Mouse (Mus musculus) Patski (cell line): ENCODE data around the gene Rpl7l1. TPM values are rescaled to one million over a fixed set of nuclear protein-coding genes. Genes with fewer than 3 reads are reported as not detected.

Experiments
- ATAC-seq: fragments of 100-300 bp; one replicate; pipeline ENCODE4 v1.8.0; 2021
- CTCF ChIA-PET: fragments of 350-600 bp; sonication (Branson Sonifier 250); formaldehyde crosslinking; loops from one replicate; lab custom pipeline; 2022; ENCODE audit warnings: inconsistent platforms; lab: Charles Lee
- POLR2A ChIA-PET: fragments of 350-600 bp; sonication (Branson Sonifier 250); formaldehyde crosslinking; loops from one replicate; lab custom pipeline; 2022; ENCODE audit warnings: antibody characterized with exemption, inconsistent platforms; lab: Charles Lee
- DNase-seq: peaks from one replicate; pipeline ENCODE4 v3.0.0-alpha.2; 2011; ENCODE audit warnings: low read depth, low spot score
- H3K27me3 ChIP-seq: fragments of 371-371 bp; one replicate; pipeline ENCODE4 v1.5.1; 2021
- CTCF ChIP-seq: fragments of 100-300 bp; IDR thresholded peaks from one replicate; pipeline ENCODE4 v1.5.1; 2021
- in situ Hi-C: fragments of 300-500 bp; cut with MboI; formaldehyde crosslinking; loops from 3 replicates; pipeline ENCODE4 v1.11.1; 2018; ENCODE audit warnings: low pct_unique_long_range_greater_than_20kb, mixed read lengths
- polyA plus RNA-seq: library from polyadenylated mRNA; unstranded; gene quantifications from one replicate; pipeline ENCODE4 v1.2.3, GENCODE M21; 2021

Gene Rpl7l1
- polyA plus RNA-seq, 1 experiment from 2014 or later, result 119 TPM

- in situ Hi-C loops, result no loop called here
- DNase-seq, result no peak
- POLR2A ChIA-PET, result interaction anchor here (1.0 kb wide), 2 partner anchors 11 to 28 kb away, joined by 3 read pairs; no protein-coding TSS in a partner anchor
- H3K27me3 ChIP-seq, result no peaks in the 10 kb centered on the region
- CTCF ChIA-PET, result interaction anchor here (2.7 kb wide), 1 partner anchor 10 kb away, joined by 21 read pairs; no protein-coding TSS in a partner anchor
- TF ChIP-seq CTCF, result no peak
- ATAC-seq, result no peak
Observed at GRCm38 (mm10) chr17:46725731-46726645, 56.5 kb downstream of the Rpl7l1 start.

GRCm38 (mm10) chr17:46725273-46725672, 57.2 kb downstream of the Rpl7l1 start:
- CTCF ChIA-PET, result interaction anchor here (2.7 kb wide), 1 partner anchor 10 kb away, joined by 21 read pairs; no protein-coding TSS in a partner anchor
- no peak for DNase-seq
- H3K27me3 ChIP-seq, result no peaks in the 10 kb centered on the region
- no peak for ATAC-seq
- POLR2A ChIA-PET, result no interaction called here
- no peak for TF ChIP-seq CTCF
- in situ Hi-C loops, result no loop called here

- no peak for ATAC-seq
- no peak for TF ChIP-seq CTCF
- in situ Hi-C loops, result no loop called here
- H3K27me3 ChIP-seq, result no peaks in the 10 kb centered on the region
- DNase-seq, result no peak
- ChIA-PET CTCF (interaction anchor here (2.7 kb wide), 1 partner anchor 9 kb away, joined by 21 read pairs; no protein-coding TSS in a partner anchor), POLR2A (interaction anchor here (0.7 kb wide), 1 partner anchor 11 kb away, joined by 3 read pairs; no protein-coding TSS in a partner anchor)
Observed at GRCm38 (mm10) chr17:46724477-46725084, 57.9 kb downstream of the Rpl7l1 start.

Other genes starting within 250 kb of the Rpl7l1 start
- gene Cul9, start 236.3 kb downstream of the Rpl7l1 start, polyA plus RNA-seq, result 34.3 TPM
- gene Srf, start 226.5 kb downstream of the Rpl7l1 start, polyA plus RNA-seq, result 72.1 TPM
- 86.6 TPM for gene Ptk7, start 153.2 kb downstream of the Rpl7l1 start, polyA plus RNA-seq
- gene Klc4, start 136.7 kb downstream of the Rpl7l1 start, polyA plus RNA-seq, result 42.3 TPM
- gene Mrpl2, start 136.4 kb downstream of the Rpl7l1 start, polyA plus RNA-seq, result 124 TPM
- 109 TPM for gene Cul7, start 132.3 kb downstream of the Rpl7l1 start, polyA plus RNA-seq
- gene Rrp36, start 108.3 kb downstream of the Rpl7l1 start, polyA plus RNA-seq, result 46.4 TPM
- gene Mea1, start 103.9 kb downstream of the Rpl7l1 start, polyA plus RNA-seq, result 150 TPM
- gene Klhdc3, start 101.8 kb downstream of the Rpl7l1 start, polyA plus RNA-seq, result 61.4 TPM
- gene Ppp2r5d, start 77.6 kb downstream of the Rpl7l1 start, polyA plus RNA-seq, result 87.8 TPM
- gene Pex6, start 71.2 kb downstream of the Rpl7l1 start, polyA plus RNA-seq, result 39.9 TPM
- 0.21 TPM for gene Gnmt, start 53.5 kb downstream of the Rpl7l1 start, polyA plus RNA-seq
- 110 TPM for gene Cnpy3, start 30.5 kb downstream of the Rpl7l1 start, polyA plus RNA-seq
- 0.12 TPM for gene Ptcra, start 19.0 kb downstream of the Rpl7l1 start, polyA plus RNA-seq
- 24.4 TPM for gene 2310039H08Rik, start 10.0 kb downstream of the Rpl7l1 start, polyA plus RNA-seq
- 16.4 TPM for gene Bicral, start 75.8 kb upstream of the Rpl7l1 start, polyA plus RNA-seq
- 36.4 TPM for gene Tbcc, start 108.0 kb upstream of the Rpl7l1 start, polyA plus RNA-seq
- not detected for gene Prph2, start 127.8 kb upstream of the Rpl7l1 start, polyA plus RNA-seq
- gene Ubr2, start 227.9 kb upstream of the Rpl7l1 start, polyA plus RNA-seq, result 60.9 TPM